Mouse (Mus musculus): ENCODE data around the gene Prap1.

GRCm38 (mm10) chr7:140101498-140101897, 8.3 kb downstream of the Prap1 start:
- no peak for TF ChIP-seq CTCF (conservative IDR thresholded peaks at IDR 0.05; ENCODE audit: insufficient read depth, insufficient read length, low read depth, low read length)
- no peak for TF ChIP-seq POLR2A (IDR thresholded peaks at IDR 0.05; ENCODE audit: low read depth, low read length)
